Mouse (Mus musculus) embryonic facial prominence, embryonic 14.5 days (tissue): ENCODE measurements around the gene Rapgef4. TPM values are rescaled to one million over a fixed set of nuclear protein-coding genes. Genes with fewer than 3 reads are reported as not detected.

Experiments used
- ATAC-seq: fragments of 200-750 bp; cut with Nextera tagmentation; 2 replicates; pipeline ENCODE4 v1.8.0; 2017; ENCODE audit warnings: low read depth, moderate number of reproducible peaks, moderate TSS enrichment
- DNase-seq: peaks from one replicate; pipeline ENCODE4 v3.0.0-alpha.2; 2015; ENCODE audit warnings: low spot score
- H3K27ac ChIP-seq: fragments of 300-500 bp; sonication (generic); replicated peaks from 2 replicates; pipeline ENCODE4 v1.5.1; 2014; ENCODE audit warnings: low read depth, mild to moderate bottlenecking, low read length, moderate library complexity
- H3K27me3 ChIP-seq: fragments of 300-500 bp; sonication (generic); replicated peaks from 2 replicates; pipeline ENCODE4 v1.6.1; 2014; ENCODE audit warnings: low read length; ENCODE audit not compliant: control insufficient read depth, insufficient read depth
- H3K36me3 ChIP-seq: fragments of 300-500 bp; sonication (generic); 2 replicates; pipeline ENCODE4 v1.6.1; 2014; ENCODE audit warnings: low read length, mixed read lengths; ENCODE audit not compliant: control insufficient read depth, insufficient read depth
- H3K4me1 ChIP-seq: fragments of 300-500 bp; sonication (generic); 2 replicates; pipeline ENCODE4 v1.6.1; 2014; ENCODE audit warnings: antibody characterized with exemption, low read length; ENCODE audit not compliant: control insufficient read depth, insufficient read depth
- H3K4me2 ChIP-seq: fragments of 300-500 bp; sonication (generic); 2 replicates; pipeline ENCODE4 v1.6.1; 2014; ENCODE audit warnings: low read depth, mild to moderate bottlenecking, low read length, moderate library complexity, mixed read lengths
- H3K4me3 ChIP-seq: fragments of 300-500 bp; sonication (generic); 2 replicates; pipeline ENCODE4 v1.5.1; 2014; ENCODE audit warnings: low read depth, mild to moderate bottlenecking, low read length
- H3K9ac ChIP-seq: fragments of 300-500 bp; sonication (generic); 2 replicates; pipeline ENCODE4 v1.6.1; 2014; ENCODE audit warnings: low read depth, mild to moderate bottlenecking, low read length, moderate library complexity, mixed read lengths
- H3K9me3 ChIP-seq: fragments of 300-500 bp; sonication (generic); 2 replicates; pipeline ENCODE4 v1.6.1; 2016; ENCODE audit warnings: low read length; ENCODE audit not compliant: control insufficient read depth
- WGBS: fragments of 180-500 bp; shearing (Covaris S2); extraction: QIAGEN DNeasy Blood & Tissue Kit; methylation state at CpG from one replicate; pipeline ENCODE4 v1.1.7; 2014; 5-methylcytosine and 5-hydroxymethylcytosine counted together
- polyA plus RNA-seq: library from polyadenylated mRNA; unstranded; fragments of >200 nt; fragmentation: Nextera tagmentation; extraction: Ambion mirVana; gene quantifications from 2 replicates; pipeline ENCODE4 v1.2.1, GENCODE M21; 2014

Gene Rapgef4
- polyA plus RNA-seq, 1 experiment from 2014 or later, result 2.6 TPM

GRCm38 (mm10) chr2:72144576-72145200, 163.6 kb downstream of the Rapgef4 start:
- Histone ChIP-seq H3K4me2 (no peak overlapping the region), H3K4me3 (no peak overlapping the region), H3K9ac (no peak overlapping the region), H3K9me3 (no peaks in the 10 kb centered on the region), H3K36me3 (no peaks in the 10 kb centered on the region), H3K4me1 (peaks cover 10% of the 10 kb centered on the region; the same call in 1 of the 2 replicates), H3K27ac (no peak overlapping the region), H3K27me3 (no peaks in the 10 kb centered on the region)
- WGBS, result 64% methylated on average over 7 of the region's 7 CpGs
- DNase-seq, result no peak
- ATAC-seq, result no peak

GRCm38 (mm10) chr2:72145281-72145875, 164.3 kb downstream of the Rapgef4 start:
- ATAC-seq, result no peak
- no peaks in the 10 kb centered on the region for H3K9me3 ChIP-seq
- no peaks in the 10 kb centered on the region for H3K27me3 ChIP-seq

GRCm38 (mm10) chr2:72146061-72146460, 165.0 kb downstream of the Rapgef4 start:
- H3K27me3 ChIP-seq, result no peaks in the 10 kb centered on the region
- peaks cover 10% of the 10 kb centered on the region; the same call in 1 of the 2 replicates for H3K4me1 ChIP-seq
- H3K27ac ChIP-seq, result no peak overlapping the region
- no peak overlapping the region for H3K4me3 ChIP-seq
- no peak overlapping the region for H3K9ac ChIP-seq
- H3K4me2 ChIP-seq, result no peak overlapping the region
- no peaks in the 10 kb centered on the region for H3K9me3 ChIP-seq
- no peak for ATAC-seq
- WGBS, result 76% methylated on average over 10 of the region's 10 CpGs
- DNase-seq, result no peak
- no peaks in the 10 kb centered on the region for H3K36me3 ChIP-seq

More at GRCm38 (mm10) chr2:72145281-72145875, 164.3 kb downstream of the Rapgef4 start:
- Histone ChIP-seq H3K36me3 (no peaks in the 10 kb centered on the region), H3K4me3 (no peak overlapping the region), H3K4me2 (no peak overlapping the region), H3K4me1 (peaks cover 10% of the 10 kb centered on the region; the same call in 1 of the 2 replicates), H3K9ac (no peak overlapping the region), H3K27ac (no peak overlapping the region)
- no peak for DNase-seq
- WGBS, result 83% methylated on average over 11 of the region's 11 CpGs

GRCm38 (mm10) chr2:72147246-72147645, 166.2 kb downstream of the Rapgef4 start:
- H3K4me3 ChIP-seq, result no peak overlapping the region
- H3K9me3 ChIP-seq, result no peaks in the 10 kb centered on the region
- DNase-seq (no peak), ATAC-seq (no peak)
- H3K27ac ChIP-seq, result no peak overlapping the region
- no peak overlapping the region for H3K9ac ChIP-seq
- H3K27me3 ChIP-seq, result no peaks in the 10 kb centered on the region
- H3K4me1 ChIP-seq, result peaks cover 10% of the 10 kb centered on the region; the same call in 1 of the 2 replicates
- WGBS, result 84% methylated on average over 7 of the region's 7 CpGs
- H3K36me3 ChIP-seq, result no peaks in the 10 kb centered on the region
- no peak overlapping the region for H3K4me2 ChIP-seq

- WGBS, result 52% methylated on average over 6 of the region's 6 CpGs
Measured at GRCm38 (mm10) chr2:72147695-72148094, 166.7 kb downstream of the Rapgef4 start.

GRCm38 (mm10) chr2:72148647-72149046, 167.6 kb downstream of the Rapgef4 start:
- Histone ChIP-seq H3K27ac (no peak overlapping the region), H3K27me3 (no peaks in the 10 kb centered on the region), H3K36me3 (no peaks in the 10 kb centered on the region), H3K4me1 (peaks cover 10% of the 10 kb centered on the region; the same call in 1 of the 2 replicates), H3K4me3 (no peak overlapping the region), H3K4me2 (peak overlapping the region; percentile 19; the same call in 1 of the 2 replicates), H3K9me3 (no peaks in the 10 kb centered on the region), H3K9ac (no peak overlapping the region)
- DNase-seq, result peak; percentile 50
- ATAC-seq, result no peak
- WGBS, result 26% methylated on average over 4 of the region's 4 CpGs

More at GRCm38 (mm10) chr2:72147695-72148094, 166.7 kb downstream of the Rapgef4 start:
- DNase-seq, result no peak
- Histone ChIP-seq H3K9ac (no peak overlapping the region), H3K4me3 (no peak overlapping the region), H3K4me2 (no peak overlapping the region), H3K27me3 (no peaks in the 10 kb centered on the region), H3K4me1 (peaks cover 10% of the 10 kb centered on the region; the same call in 1 of the 2 replicates), H3K9me3 (no peaks in the 10 kb centered on the region), H3K27ac (no peak overlapping the region), H3K36me3 (no peaks in the 10 kb centered on the region)
- no peak for ATAC-seq

- ATAC-seq (no peak), DNase-seq (peak; percentile 71)
- H3K4me1 ChIP-seq, result peaks cover 10% of the 10 kb centered on the region; the same call in 1 of the 2 replicates
- H3K4me2 ChIP-seq, result peak overlapping the region; percentile 19; the same call in 1 of the 2 replicates
- no peak overlapping the region for H3K9ac ChIP-seq
- H3K27me3 ChIP-seq, result no peaks in the 10 kb centered on the region
- no peaks in the 10 kb centered on the region for H3K36me3 ChIP-seq
- no peaks in the 10 kb centered on the region for H3K9me3 ChIP-seq
- WGBS, result 22% methylated on average over 4 of the region's 4 CpGs
- H3K27ac ChIP-seq, result no peak overlapping the region
- H3K4me3 ChIP-seq, result no peak overlapping the region
Measured at GRCm38 (mm10) chr2:72149059-72149458, 168.0 kb downstream of the Rapgef4 start.

- no peak overlapping the region for H3K9ac ChIP-seq
- 82% methylated on average over 9 of the region's 9 CpGs for WGBS
- no peaks in the 10 kb centered on the region for H3K9me3 ChIP-seq
- H3K4me3 ChIP-seq, result no peak overlapping the region
- peaks cover 14% of the 10 kb centered on the region for H3K4me1 ChIP-seq
- ATAC-seq (no peak), DNase-seq (no peak)
- no peaks in the 10 kb centered on the region for H3K27me3 ChIP-seq
- no peak overlapping the region for H3K4me2 ChIP-seq
- no peak overlapping the region for H3K27ac ChIP-seq
- H3K36me3 ChIP-seq, result no peaks in the 10 kb centered on the region
Measured at GRCm38 (mm10) chr2:72151792-72152554, 170.9 kb downstream of the Rapgef4 start.
